Mouse (Mus musculus) brain, embryonic 14.5 days (tissue): ENCODE data around the gene Osbpl10.

Experiments used
- CTCF ChIP-seq: fragments of 200-500 bp; IDR thresholded peaks from 2 replicates; pipeline ENCODE4 v1.5.1; 2012; ENCODE audit warnings: inconsistent platforms, mild to moderate bottlenecking, moderate library complexity, borderline replicate concordance; ENCODE audit not compliant: insufficient read depth, insufficient read length; ENCODE audit errors: extremely low read depth
- POLR2A ChIP-seq: fragments of 200-500 bp; IDR thresholded peaks from 2 replicates; pipeline ENCODE4 v1.6.1; 2012; ENCODE audit warnings: mild to moderate bottlenecking, inconsistent platforms, borderline replicate concordance; ENCODE audit not compliant: poor library complexity, insufficient read depth, insufficient read length, severe bottlenecking; ENCODE audit errors: extremely low read depth

GRCm38 (mm10) chr9:114996489-114996888, 18.1 kb downstream of the Osbpl10 start:
- TF ChIP-seq CTCF (no peak), POLR2A (no peak)
